Mouse (Mus musculus): ENCODE measurements around the gene Tm7sf3. TPM values are rescaled to one million over a fixed set of nuclear protein-coding genes. Genes with fewer than 3 reads are reported as not detected.

Tm7sf3 gene
- polyA plus RNA-seq, 1 experiment = 14.4 TPM

- no peaks in the 10 kb centered on the region for H3K27me3 ChIP-seq (ENCODE audit: control insufficient read depth, insufficient read depth, low read length)
- no peaks in the 10 kb centered on the region for H3K36me3 ChIP-seq (ENCODE audit: control insufficient read depth, insufficient read depth, low read length)
- H3K27ac ChIP-seq (ENCODE audit: insufficient read depth, low read depth, low read length) = peak overlapping the region; percentile 74
- H3K4me1 ChIP-seq (ENCODE audit: control insufficient read depth, insufficient read depth, insufficient read length, low read length) = peaks cover 8% of the 10 kb centered on the region; the same call in 1 of the 2 replicates
- TF ChIP-seq POLR2A (IDR thresholded peaks at IDR 0.05; ENCODE audit: low read depth, low read length) (no peak), CTCF (IDR thresholded peaks at IDR 0.05; ENCODE audit: extremely low read depth, insufficient read length, insufficient replicate concordance, low read depth, low read length) (no peak)
- no peak overlapping the region for H3K4me3 ChIP-seq (ENCODE audit: low read depth, low read length)
- WGBS = 25% methylated on average over 6 of the region's 6 CpGs
Observed at GRCm38 (mm10) chr6:146640991-146641390, 1.6 kb downstream of the Tm7sf3 start.

- Histone ChIP-seq H3K27ac (ENCODE audit: insufficient read depth, low read depth, low read length) (no peak overlapping the region), H3K4me3 (ENCODE audit: low read depth, low read length) (no peak overlapping the region), H3K36me3 (ENCODE audit: control insufficient read depth, insufficient read depth, low read length) (no peaks in the 10 kb centered on the region), H3K4me1 (ENCODE audit: control insufficient read depth, insufficient read depth, insufficient read length, low read length) (peaks cover 8% of the 10 kb centered on the region; the same call in 1 of the 2 replicates), H3K27me3 (ENCODE audit: control insufficient read depth, insufficient read depth, low read length) (no peaks in the 10 kb centered on the region)
- whole genome bisulfite sequencing = 67% methylated on average over 7 of the region's 7 CpGs
- no peak for TF ChIP-seq CTCF (IDR thresholded peaks at IDR 0.05; ENCODE audit: extremely low read depth, insufficient read length, insufficient replicate concordance, low read depth, low read length)
- TF ChIP-seq POLR2A (IDR thresholded peaks at IDR 0.05; ENCODE audit: low read depth, low read length) = no peak
Observed at GRCm38 (mm10) chr6:146640068-146640965, 2.3 kb downstream of the Tm7sf3 start.

GRCm38 (mm10) chr6:146636482-146636881 is 6.1 kb downstream of the Tm7sf3 start:
- 85% methylated on average over 5 of the region's 5 CpGs for WGBS
- peaks cover 10% of the 10 kb centered on the region; the same call in 1 of the 2 replicates for H3K4me1 ChIP-seq (ENCODE audit: control insufficient read depth, insufficient read depth, insufficient read length, low read length)
- TF ChIP-seq POLR2A (IDR thresholded peaks at IDR 0.05; ENCODE audit: low read depth, low read length) (no peak), CTCF (IDR thresholded peaks at IDR 0.05; ENCODE audit: extremely low read depth, insufficient read length, insufficient replicate concordance, low read depth, low read length) (no peak)
- no peak overlapping the region for H3K27ac ChIP-seq (ENCODE audit: insufficient read depth, low read depth, low read length)
- no peaks in the 10 kb centered on the region for H3K36me3 ChIP-seq (ENCODE audit: control insufficient read depth, insufficient read depth, low read length)
- H3K27me3 ChIP-seq (ENCODE audit: control insufficient read depth, insufficient read depth, low read length) = no peaks in the 10 kb centered on the region
- H3K4me3 ChIP-seq (ENCODE audit: low read depth, low read length) = no peak overlapping the region

- Histone ChIP-seq H3K27me3 (ENCODE audit: control insufficient read depth, insufficient read depth, low read length) (no peaks in the 10 kb centered on the region), H3K4me1 (ENCODE audit: control insufficient read depth, insufficient read depth, insufficient read length, low read length) (peaks cover 10% of the 10 kb centered on the region; the same call in 1 of the 2 replicates), H3K36me3 (ENCODE audit: control insufficient read depth, insufficient read depth, low read length) (no peaks in the 10 kb centered on the region), H3K27ac (ENCODE audit: insufficient read depth, low read depth, low read length) (no peak overlapping the region; the same call in 1 of the 2 replicates), H3K4me3 (ENCODE audit: low read depth, low read length) (peak overlapping the region; percentile 81)
- 68% methylated on average over 4 of the region's 4 CpGs for WGBS
- TF ChIP-seq POLR2A (IDR thresholded peaks at IDR 0.05; ENCODE audit: low read depth, low read length) = no peak
- TF ChIP-seq CTCF (IDR thresholded peaks at IDR 0.05; ENCODE audit: extremely low read depth, insufficient read length, insufficient replicate concordance, low read depth, low read length) = no peak
Observed at GRCm38 (mm10) chr6:146634759-146635606, 7.6 kb downstream of the Tm7sf3 start.

GRCm38 (mm10) chr6:146634015-146634722 is 8.5 kb downstream of the Tm7sf3 start:
- Histone ChIP-seq H3K4me1 (ENCODE audit: control insufficient read depth, insufficient read depth, insufficient read length, low read length) (peaks cover 10% of the 10 kb centered on the region; the same call in 1 of the 2 replicates), H3K27me3 (ENCODE audit: control insufficient read depth, insufficient read depth, low read length) (no peaks in the 10 kb centered on the region), H3K27ac (ENCODE audit: insufficient read depth, low read depth, low read length) (peak overlapping the region; percentile 23), H3K4me3 (ENCODE audit: low read depth, low read length) (peak overlapping the region; percentile 81), H3K36me3 (ENCODE audit: control insufficient read depth, insufficient read depth, low read length) (no peaks in the 10 kb centered on the region)
- under 1% methylated on average over 82 of the region's 82 CpGs for WGBS
- TF ChIP-seq POLR2A (IDR thresholded peaks at IDR 0.05; ENCODE audit: low read depth, low read length) (peak; percentile 1), CTCF (IDR thresholded peaks at IDR 0.05; ENCODE audit: extremely low read depth, insufficient read length, insufficient replicate concordance, low read depth, low read length) (no peak)

- Histone ChIP-seq H3K27ac (ENCODE audit: insufficient read depth, low read depth, low read length) (peak overlapping the region; percentile 23), H3K4me3 (ENCODE audit: low read depth, low read length) (peak overlapping the region; percentile 81), H3K27me3 (ENCODE audit: control insufficient read depth, insufficient read depth, low read length) (no peaks in the 10 kb centered on the region), H3K4me1 (ENCODE audit: control insufficient read depth, insufficient read depth, insufficient read length, low read length) (peaks cover 10% of the 10 kb centered on the region; the same call in 1 of the 2 replicates), H3K36me3 (ENCODE audit: control insufficient read depth, insufficient read depth, low read length) (no peaks in the 10 kb centered on the region)
- WGBS = 13% methylated on average over 14 of the region's 14 CpGs
- TF ChIP-seq POLR2A (IDR thresholded peaks at IDR 0.05; ENCODE audit: low read depth, low read length) (0 out of 2 replicates have a peak, but pooled peaks have one; percentile 9), CTCF (IDR thresholded peaks at IDR 0.05; ENCODE audit: extremely low read depth, insufficient read length, insufficient replicate concordance, low read depth, low read length) (no peak)
Observed at GRCm38 (mm10) chr6:146633629-146634014, 9.0 kb downstream of the Tm7sf3 start.

Data from small intestine, adult 2 months (tissue).